Mouse (Mus musculus) limb, embryonic 15.5 days (tissue): ENCODE measurements around the gene Krtap27-1. TPM values are rescaled to one million over a fixed set of nuclear protein-coding genes. Genes with fewer than 3 reads are reported as not detected.

Source experiments
- ATAC-seq: fragments of 200-750 bp; cut with Nextera tagmentation; 2 replicates; pipeline ENCODE4 v1.8.0; 2017; ENCODE audit warnings: low read depth, moderate TSS enrichment; ENCODE audit not compliant: insufficient number of reproducible peaks, low FRiP score, low TSS enrichment
- H3K27ac ChIP-seq: fragments of 300-500 bp; sonication (generic); 2 replicates; pipeline ENCODE4 v1.5.1; 2015; ENCODE audit warnings: moderate library complexity, mild to moderate bottlenecking, inconsistent platforms
- H3K27me3 ChIP-seq: fragments of 300-500 bp; sonication (generic); 2 replicates; pipeline ENCODE4 v1.6.1; 2015; ENCODE audit warnings: inconsistent platforms
- H3K36me3 ChIP-seq: fragments of 300-500 bp; sonication (generic); 2 replicates; pipeline ENCODE4 v1.6.1; 2015; ENCODE audit warnings: inconsistent platforms
- H3K4me1 ChIP-seq: fragments of 300-500 bp; sonication (generic); 2 replicates; pipeline ENCODE4 v1.6.1; 2015; ENCODE audit warnings: inconsistent platforms
- H3K4me2 ChIP-seq: fragments of 300-500 bp; sonication (generic); 2 replicates; pipeline ENCODE4 v1.6.1; 2015; ENCODE audit warnings: mild to moderate bottlenecking, inconsistent platforms
- H3K4me3 ChIP-seq: fragments of 300-500 bp; sonication (generic); 2 replicates; pipeline ENCODE4 v1.5.1; 2015; ENCODE audit warnings: mild to moderate bottlenecking, inconsistent platforms
- H3K9ac ChIP-seq: fragments of 300-500 bp; sonication (generic); 2 replicates; pipeline ENCODE4 v1.6.1; 2015; ENCODE audit warnings: inconsistent platforms
- H3K9me3 ChIP-seq: fragments of 300-500 bp; sonication (generic); 2 replicates; pipeline ENCODE4 v1.6.1; 2016; ENCODE audit warnings: inconsistent platforms
- WGBS: fragments of 180-500 bp; shearing (Covaris S2); methylation state at CpG from one replicate; pipeline ENCODE4 v1.1.7; 2015; 5-methylcytosine and 5-hydroxymethylcytosine counted together
- polyA plus RNA-seq: library from polyadenylated mRNA; unstranded; fragments of >200 nt; fragmentation: Nextera tagmentation; extraction: Ambion mirVana; gene quantifications from 2 replicates; pipeline ENCODE4 v1.2.1, GENCODE M21; 2015

Krtap27-1 gene
- polyA plus RNA-seq, 1 experiment from 2014 or later: not detected

DNA sequence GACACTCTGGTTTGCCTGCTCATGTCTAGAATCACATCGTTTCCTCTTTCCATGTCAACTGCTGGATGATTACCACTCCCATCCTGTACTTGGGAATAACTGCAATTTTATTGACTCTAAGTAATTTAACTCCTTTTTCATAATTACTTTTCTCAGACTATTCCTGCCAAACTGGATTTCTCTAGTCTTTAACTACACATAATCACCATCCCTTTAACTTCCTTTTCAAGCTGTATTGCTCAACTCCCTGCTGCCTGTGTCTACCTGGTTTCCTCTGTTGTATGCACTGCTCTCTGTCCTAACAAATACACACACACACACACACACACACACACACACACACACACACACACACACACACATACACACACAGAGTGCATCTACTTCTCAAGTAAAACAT, 20.4 kb downstream of the Krtap27-1 start:
- Histone ChIP-seq H3K9me3 (no peaks in the 10 kb centered on the region), H3K27me3 (no peaks in the 10 kb centered on the region), H3K4me1 (no peaks in the 10 kb centered on the region), H3K9ac (no peak overlapping the region), H3K36me3 (no peaks in the 10 kb centered on the region), H3K27ac (no peak overlapping the region), H3K4me3 (no peak overlapping the region), H3K4me2 (no peak overlapping the region)
- WGBS: 45% methylated on average over 1 of the region's 1 CpGs
- ATAC-seq: no peak

DNA sequence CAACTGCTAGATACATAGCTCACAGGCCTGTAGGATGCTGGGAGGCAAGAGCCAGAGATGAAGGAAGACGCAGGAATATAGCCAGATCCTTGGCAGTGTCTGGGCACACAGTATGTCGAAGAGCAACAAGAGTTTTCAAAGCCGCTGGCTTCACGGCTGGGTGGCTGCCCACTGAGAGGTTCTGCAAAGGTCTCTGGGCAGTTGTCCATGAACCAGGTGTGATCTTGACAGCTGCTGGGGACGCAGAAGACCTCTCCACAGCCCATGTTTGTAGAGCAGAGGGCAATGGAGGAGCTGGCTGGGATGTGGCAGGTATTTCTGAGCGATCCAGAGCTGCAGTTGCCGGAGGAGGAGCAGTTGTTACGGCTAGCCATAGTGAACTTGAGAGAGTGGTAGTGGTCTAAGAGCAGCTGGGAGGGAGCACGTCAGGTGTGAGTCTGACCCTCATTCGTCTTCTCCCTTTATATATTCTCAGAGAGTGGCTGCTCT, 24.1 kb downstream of the Krtap27-1 start, which contains the start of gene Krtap26-1:
Gene Krtap26-1, minus strand, starts transcription at position 439 of the 489 bp plus-strand sequence.
- Histone ChIP-seq H3K9ac (no peak within 1 kb of the TSS), H3K4me3 (no peak within 1 kb of the TSS), H3K27me3 (no peaks in the 10 kb centered on the region), H3K36me3 (no peaks in the 10 kb centered on the region), H3K4me1 (no peaks in the 10 kb centered on the region), H3K27ac (no peak within 1 kb of the TSS), H3K9me3 (no peaks in the 10 kb centered on the region), H3K4me2 (no peak within 1 kb of the TSS)
- 78% methylated on average over 10 of the region's 10 CpGs for WGBS
- ATAC-seq: no peak

DNA sequence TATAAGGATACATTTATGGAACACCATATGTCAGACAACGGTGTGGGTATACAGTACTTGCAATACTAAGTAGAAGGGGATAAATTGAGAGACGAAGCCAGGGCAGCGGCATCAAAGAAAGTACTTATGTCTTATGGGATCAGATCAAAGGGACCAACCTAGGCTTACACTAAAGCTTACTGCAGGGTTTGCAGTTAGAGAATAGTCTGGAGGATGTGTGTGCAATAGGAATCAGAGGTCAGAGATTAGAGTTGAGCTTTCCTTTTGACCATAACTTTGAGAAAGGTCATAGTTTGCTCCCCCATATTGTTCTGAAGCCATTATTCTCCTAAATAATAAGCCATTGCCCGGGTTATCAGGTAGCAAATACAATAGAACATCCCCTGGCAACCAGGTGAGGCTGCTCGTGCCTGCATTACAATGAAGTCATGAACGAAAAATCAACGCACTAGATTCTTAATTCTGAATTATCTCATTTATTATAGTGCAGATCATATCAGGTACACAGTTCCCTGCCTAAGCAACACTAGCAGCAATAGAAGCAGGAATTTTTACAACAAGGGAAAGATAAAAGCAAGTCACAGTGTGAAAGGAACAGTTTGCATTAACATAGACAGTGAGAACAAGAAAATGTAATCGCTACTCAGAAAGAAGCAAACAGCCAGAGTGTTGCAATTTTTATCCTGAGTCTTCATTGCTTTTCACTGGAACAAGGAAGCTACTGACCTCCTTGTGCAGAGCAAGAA, 24.9 kb downstream of the Krtap27-1 start:
- Histone ChIP-seq H3K36me3 (no peaks in the 10 kb centered on the region), H3K27ac (no peak overlapping the region), H3K4me3 (no peak overlapping the region), H3K9me3 (no peaks in the 10 kb centered on the region), H3K4me1 (no peaks in the 10 kb centered on the region), H3K9ac (no peak overlapping the region), H3K4me2 (no peak overlapping the region), H3K27me3 (no peaks in the 10 kb centered on the region)
- WGBS: 75% methylated on average over 8 of the region's 8 CpGs
- ATAC-seq: no peak

DNA sequence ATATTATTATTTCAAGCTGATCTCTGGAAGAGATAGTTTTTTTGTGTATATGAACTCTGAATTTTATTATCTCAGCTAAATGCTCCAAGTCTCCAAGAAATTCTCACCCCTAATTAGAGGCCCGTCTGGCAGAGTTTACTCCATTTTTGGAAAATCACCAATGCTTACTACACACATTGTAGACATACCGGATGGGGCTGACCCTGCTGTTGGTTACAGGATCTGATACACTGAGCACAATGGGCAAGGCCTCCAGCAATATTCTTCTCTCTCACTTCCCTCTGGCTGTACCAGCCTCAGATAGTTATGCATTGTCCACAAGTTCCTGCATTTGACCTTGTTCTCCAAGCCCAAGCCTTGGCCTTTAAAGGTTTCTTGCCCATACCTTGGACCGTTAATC, 31.4 kb downstream of the Krtap27-1 start:
- Histone ChIP-seq H3K27me3 (no peaks in the 10 kb centered on the region), H3K4me2 (no peak overlapping the region), H3K4me1 (no peaks in the 10 kb centered on the region), H3K27ac (no peak overlapping the region), H3K36me3 (no peaks in the 10 kb centered on the region), H3K9ac (no peak overlapping the region), H3K4me3 (no peak overlapping the region), H3K9me3 (no peaks in the 10 kb centered on the region)
- no peak for ATAC-seq
- 74% methylated on average over 3 of the region's 3 CpGs for WGBS

DNA sequence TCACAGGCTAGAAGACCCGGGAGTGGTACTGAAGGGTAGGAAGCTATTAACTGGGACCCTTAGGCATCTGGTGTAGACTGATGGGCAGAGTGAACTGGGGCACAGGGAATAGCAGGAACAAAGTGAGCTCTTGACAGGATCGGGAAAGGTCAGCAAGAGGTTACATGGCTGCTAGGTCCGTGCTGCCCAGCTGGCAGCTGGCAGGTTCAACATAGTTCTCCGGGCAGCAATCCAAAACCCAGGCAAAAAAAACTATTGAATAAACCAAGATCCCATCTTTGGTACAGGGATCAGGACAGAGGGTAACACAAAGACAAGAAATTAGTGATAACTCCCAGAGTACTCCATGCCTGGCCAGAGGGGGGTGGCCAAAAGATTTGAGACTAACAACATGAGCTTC, 36.3 kb downstream of the Krtap27-1 start:
- no peaks in the 10 kb centered on the region for H3K9me3 ChIP-seq
- H3K36me3 ChIP-seq: no peaks in the 10 kb centered on the region
- H3K4me1 ChIP-seq: no peaks in the 10 kb centered on the region
- H3K4me3 ChIP-seq: no peak overlapping the region
- H3K27me3 ChIP-seq: no peaks in the 10 kb centered on the region
- WGBS: 33% methylated on average over 4 of the region's 4 CpGs
- H3K4me2 ChIP-seq: no peak overlapping the region
- H3K27ac ChIP-seq: no peak overlapping the region
- no peak overlapping the region for H3K9ac ChIP-seq
- ATAC-seq: no peak

DNA sequence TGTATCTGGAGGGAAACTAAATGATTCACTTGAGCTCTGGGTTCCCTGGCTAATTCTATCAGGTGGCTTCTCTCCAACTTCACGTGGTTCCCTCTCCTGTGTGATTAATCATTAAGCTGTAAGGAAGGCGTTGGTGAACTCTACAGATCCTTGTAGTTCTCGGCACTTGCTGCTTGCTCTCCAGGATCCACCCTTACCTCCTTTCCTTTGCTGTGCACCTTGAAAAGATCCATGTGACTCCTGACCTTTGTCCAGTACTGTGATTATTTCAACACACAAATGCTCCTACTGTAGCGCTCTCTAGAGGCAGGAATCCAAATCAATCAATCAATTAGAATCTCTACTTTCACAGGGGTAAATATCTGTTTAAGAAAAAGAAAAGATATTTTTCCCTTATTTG, 40.0 kb downstream of the Krtap27-1 start:
- 72% methylated on average over 4 of the region's 4 CpGs for WGBS
- Histone ChIP-seq H3K9ac (no peak overlapping the region), H3K4me1 (no peaks in the 10 kb centered on the region), H3K27ac (no peak overlapping the region), H3K27me3 (no peaks in the 10 kb centered on the region), H3K4me3 (no peak overlapping the region), H3K36me3 (no peaks in the 10 kb centered on the region), H3K9me3 (no peaks in the 10 kb centered on the region), H3K4me2 (no peak overlapping the region)
- ATAC-seq: no peak

DNA sequence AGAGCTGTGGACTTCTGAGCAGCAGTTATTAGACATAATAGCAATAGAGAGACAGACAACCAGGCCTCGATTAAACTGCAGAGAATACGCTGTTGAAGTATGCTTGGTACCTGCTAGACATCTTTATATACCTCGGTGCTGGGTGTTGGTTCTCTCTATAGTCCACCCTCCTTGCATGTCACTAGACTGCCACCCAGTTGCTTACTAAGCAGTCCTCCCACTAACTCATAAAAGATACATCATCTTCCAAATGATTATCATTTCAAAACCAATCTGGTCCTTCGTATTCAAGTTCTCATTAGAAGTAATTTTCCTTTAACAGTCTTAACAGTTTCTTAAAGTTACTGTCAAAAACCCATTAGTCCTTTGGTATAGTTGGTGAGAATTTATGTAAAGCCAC, 43.9 kb downstream of the Krtap27-1 start, which contains the start of gene 2310079G19Rik:
Gene 2310079G19Rik, minus strand, starts transcription at position 101 of the 400 bp plus-strand sequence.
- no peak within 1 kb of the TSS for H3K4me2 ChIP-seq
- H3K36me3 ChIP-seq: no peaks in the 10 kb centered on the region
- H3K27ac ChIP-seq: no peak within 1 kb of the TSS
- WGBS: 90% methylated on average over 4 of the region's 4 CpGs
- no peak within 1 kb of the TSS for H3K4me3 ChIP-seq
- ATAC-seq: no peak
- H3K9me3 ChIP-seq: no peaks in the 10 kb centered on the region
- no peaks in the 10 kb centered on the region for H3K27me3 ChIP-seq
- no peaks in the 10 kb centered on the region for H3K4me1 ChIP-seq
- H3K9ac ChIP-seq: no peak within 1 kb of the TSS

Other genes starting within 250 kb of the Krtap27-1 start
- 0.13 and 0.25 TPM in 2 replicates for gene Cldn17, start 164.7 kb downstream of the Krtap27-1 start, polyA plus RNA-seq
- 2.5 and 3.2 TPM in 2 replicates for gene Cldn8, start 108.5 kb downstream of the Krtap27-1 start, polyA plus RNA-seq
- gene Krtap24-1, start 59.4 kb downstream of the Krtap27-1 start, polyA plus RNA-seq: not detected in 2 replicates
- 8.2 and 17.6 TPM in 2 replicates for gene 2310079G19Rik, start 44.0 kb downstream of the Krtap27-1 start, polyA plus RNA-seq
- not detected in 2 replicates for gene Krtap26-1, start 23.9 kb downstream of the Krtap27-1 start, polyA plus RNA-seq
- gene 2310061N02Rik, start 36.3 kb upstream of the Krtap27-1 start, polyA plus RNA-seq: 0.68 TPM in 1 of 2 replicates, not detected in the other
- gene Krtap13-1, start 57.2 kb upstream of the Krtap27-1 start, polyA plus RNA-seq: 0.57 TPM in 1 of 2 replicates, not detected in the other
- gene Krtap13, start 80.0 kb upstream of the Krtap27-1 start, polyA plus RNA-seq: 54.9 and 75.6 TPM in 2 replicates
- 91.4 and 110 TPM in 2 replicates for gene 2310034C09Rik, start 87.2 kb upstream of the Krtap27-1 start, polyA plus RNA-seq
- gene 2310057N15Rik, start 102.5 kb upstream of the Krtap27-1 start, polyA plus RNA-seq: 0.22 and 0.55 TPM in 2 replicates
- gene Gm5965, start 106.2 kb upstream of the Krtap27-1 start, polyA plus RNA-seq: 3.9 and 10.2 TPM in 2 replicates
- 45.6 and 50.2 TPM in 2 replicates for gene Gm20741, start 140.5 kb upstream of the Krtap27-1 start, polyA plus RNA-seq
- gene Krtap15, start 148.5 kb upstream of the Krtap27-1 start, polyA plus RNA-seq: not detected in 2 replicates
- not detected in 2 replicates for gene Krtap14, start 154.5 kb upstream of the Krtap27-1 start, polyA plus RNA-seq
- gene Krtap19-1, start 197.7 kb upstream of the Krtap27-1 start, polyA plus RNA-seq: not detected in 2 replicates
- gene Krtap19-2, start 202.6 kb upstream of the Krtap27-1 start, polyA plus RNA-seq: not detected in 2 replicates
- gene Krtap19-3, start 206.4 kb upstream of the Krtap27-1 start, polyA plus RNA-seq: not detected in 2 replicates
- not detected in 2 replicates for gene Krtap19-4, start 213.4 kb upstream of the Krtap27-1 start, polyA plus RNA-seq
- gene Krtap19-5, start 224.8 kb upstream of the Krtap27-1 start, polyA plus RNA-seq: not detected in 2 replicates